23 mouse cellular contexts compared by ENCODE assay signal in genomic region chr2:65240173-65240745, GRCm38 (mm10). TPM values are rescaled to one million over a fixed set of nuclear protein-coding genes. Genes with fewer than 3 reads are reported as not detected.
DNase-seq lines count a peak whose midpoint lies in the region; ATAC-seq lines count a peak whose summit lies in the region.
"Had no signal": no experiment of that assay in that cellular context is flagged by ENCODE, and none has a peak within 500 bp of the region (broad histone marks: within the 10 kb centered on the region; RNA-seq: fewer than 3 reads in every experiment).

No protein-coding gene starts in this region.

- no peak overlapping the region for H3K27ac ChIP-seq in heart, embryonic 14.5 days (replicated peaks in 1 of 2; ENCODE audit: control insufficient read depth in 1 of 2, insufficient read depth in 1 of 2, low read depth in 2 of 2, low read length in 2 of 2)
- H3K27ac ChIP-seq in midbrain, embryonic 13.5 days, result no peak overlapping the region
- H3K27ac ChIP-seq: forebrain, embryonic 13.5 days; hindbrain, embryonic 14.5 days had no signal

- H3K4me3 ChIP-seq in heart, embryonic 14.5 days (ENCODE audit: control insufficient read depth in 1 of 2, insufficient read depth in 1 of 2, low read depth in 1 of 2, low read length in 2 of 2), result no peak overlapping the region
- H3K4me3 ChIP-seq in midbrain, embryonic 13.5 days (replicated peaks), result no peak overlapping the region

- H3K36me3 ChIP-seq in heart, embryonic 14.5 days (ENCODE audit: control insufficient read depth, insufficient read depth, low read length), result no peaks in the 10 kb centered on the region
- H3K36me3 ChIP-seq in midbrain, embryonic 13.5 days, result no peaks in the 10 kb centered on the region
- H3K36me3 ChIP-seq: liver, embryonic 12.5 days had no signal

- H3K9ac ChIP-seq in heart, embryonic 14.5 days (ENCODE audit: low read length), result no peak overlapping the region
- H3K9ac ChIP-seq in midbrain, embryonic 13.5 days (replicated peaks), result no peak overlapping the region
- H3K9ac ChIP-seq: forebrain, embryonic 13.5 days; hindbrain, embryonic 14.5 days; liver, embryonic 12.5 days had no signal

- H3K4me2 ChIP-seq in heart, embryonic 14.5 days (ENCODE audit: low read length), result peak overlapping the region; percentile 90; the same call in 1 of the 2 replicates
- no peak overlapping the region for H3K4me2 ChIP-seq in midbrain, embryonic 13.5 days (replicated peaks)

- H3K4me1 ChIP-seq in heart, embryonic 14.5 days (ENCODE audit: control insufficient read depth in 2 of 2, insufficient read depth in 2 of 2, low read length in 2 of 2), result peaks cover 0 to 20% of the 10 kb centered on the region in 2 experiments; a peak in 3 of 4 replicates
- H3K4me1 ChIP-seq in midbrain, embryonic 13.5 days (replicated peaks), result peaks cover 20% of the 10 kb centered on the region
- H3K4me1 ChIP-seq: liver, embryonic 12.5 days had no signal

- no peaks in the 10 kb centered on the region for H3K9me3 ChIP-seq in heart, embryonic 14.5 days (ENCODE audit: control insufficient read depth, low read length)
- no peaks in the 10 kb centered on the region for H3K9me3 ChIP-seq in midbrain, embryonic 13.5 days
- H3K9me3 ChIP-seq: forebrain, embryonic 13.5 days; liver, embryonic 12.5 days had no signal

- 72% methylated on average over 5 of the region's 5 CpGs for WGBS in heart, embryonic 14.5 days
- 83% methylated on average over 5 of the region's 5 CpGs for whole genome bisulfite sequencing in midbrain, embryonic 13.5 days

- no peak for ATAC-seq in heart, embryonic 14.5 days (ENCODE audit: insufficient number of reproducible peaks, insufficient read depth, low FRiP score, low read depth)
- no peak for ATAC-seq in midbrain, embryonic 13.5 days
- ATAC-seq: activated CD4-positive, CD25-positive, alpha-beta regulatory T cell, adult 4 months; forebrain, embryonic 13.5 days; liver, embryonic 12.5 days; liver, postnatal 0 days had no signal

- DNase-seq in heart, postnatal 14 days, result no peak
- peak; percentile 20 for DNase-seq in CD4-positive helper T cell, adult 2 months (ENCODE audit: low read depth, low spot score)
- DNase-seq in induced T-regulatory cell, adult 2 months (ENCODE audit: low read depth), result peak; percentile 47
- peak; percentile 11 for DNase-seq in naive thymus-derived CD4-positive, alpha-beta T cell, adult 2 months (ENCODE audit: low read depth)
- DNase-seq in B cell, adult 2 months, result no peak
- DNase-seq in cerebellum, postnatal 14 days, result no peak
- DNase-seq: adrenal gland, adult 2 months; cerebellum, adult 8-10 months; cerebellum, postnatal 36 days; gastrocnemius, postnatal 25 days; heart, adult 11 months; kidney, adult 11 months; kidney, postnatal 10 days; left cerebral cortex, postnatal 4 days; liver, postnatal 0 days; lung, postnatal 36 days; right cerebral cortex, postnatal 25 days had no signal

- intact Hi-C loops in heart, postnatal 14 days (cut with DNase I), result loop anchor here (5.0 kb wide), 1 partner anchor 92 kb away; no protein-coding TSS in a partner anchor

- no peaks in the 10 kb centered on the region for H3K27me3 ChIP-seq in heart, embryonic 14.5 days (ENCODE audit: control insufficient read depth, insufficient read depth, low read length)
- peaks cover 22% of the 10 kb centered on the region for H3K27me3 ChIP-seq in midbrain, embryonic 13.5 days

RNA-seq across cellular contexts. Expression of gene Cobll1, which starts 1.1 kb away (rescaled TPM):
- 10.6 and 13.2 TPM in 2 replicates for polyA plus RNA-seq in heart, embryonic 14.5 days (2014; fragmentation: Nextera tagmentation; extraction: Ambion mirVana)
- total RNA-seq in heart, postnatal 14 days (2021), result 10 to 100 TPM; 51.3 to 53.6 TPM
- 2.6 and 2.8 TPM in 2 replicates for polyA plus RNA-seq in midbrain, embryonic 13.5 days (2015; fragmentation: Nextera tagmentation; extraction: Ambion mirVana)

Comparison
In these comparisons a context has a peak if more than half of its experiments do, and no peak if none do; other contexts are left out.
1. DNase-seq: peak in CD4-positive helper T cell, adult 2 months (single experiment), induced T-regulatory cell, adult 2 months (single experiment) and naive thymus-derived CD4-positive, alpha-beta T cell, adult 2 months (single experiment); none in heart, postnatal 14 days (0 of 2), B cell, adult 2 months (0 of 2) and cerebellum, postnatal 14 days (0 of 2).